Mouse (Mus musculus) ES-Bruce4 (cell line): ENCODE measurements around the gene Pygo2. TPM values are rescaled to one million over a fixed set of nuclear protein-coding genes. Genes with fewer than 3 reads are reported as not detected.

Experiments
- H3K27ac ChIP-seq: 2 replicates; pipeline ENCODE4 v1.5.1; 2012; ENCODE audit warnings: low read length, inconsistent platforms; ENCODE audit not compliant: insufficient read depth
- H3K27me3 ChIP-seq: 2 replicates; pipeline ENCODE4 v1.6.1; 2012; ENCODE audit warnings: mild to moderate bottlenecking, low read length, inconsistent platforms; ENCODE audit not compliant: control insufficient read depth, poor library complexity, insufficient read depth, severe bottlenecking
- H3K36me3 ChIP-seq: 2 replicates; pipeline ENCODE4 v1.6.1; 2012; ENCODE audit warnings: inconsistent platforms, mild to moderate bottlenecking, low read length, moderate library complexity; ENCODE audit not compliant: control insufficient read depth, poor library complexity, insufficient read depth, severe bottlenecking
- H3K4me1 ChIP-seq: one replicate; pipeline ENCODE4 v1.8.1; 2011; ENCODE audit warnings: low read length; ENCODE audit not compliant: control insufficient read depth, insufficient read depth
- H3K4me3 ChIP-seq: 2 replicates; pipeline ENCODE4 v1.5.1; 2011; ENCODE audit warnings: low read depth, mild to moderate bottlenecking, low read length
- H3K9ac ChIP-seq: 2 replicates; pipeline ENCODE4 v1.6.1; 2012; ENCODE audit warnings: low read depth, mild to moderate bottlenecking, inconsistent platforms; ENCODE audit not compliant: poor library complexity, severe bottlenecking
- H3K9me3 ChIP-seq: replicated peaks from 2 replicates; pipeline ENCODE4 v1.6.1; 2012; ENCODE audit warnings: mild to moderate bottlenecking, low read length, inconsistent platforms; ENCODE audit not compliant: control insufficient read depth, poor library complexity, insufficient read depth, severe bottlenecking
- CTCF ChIP-seq: IDR thresholded peaks from one replicate; pipeline ENCODE4 v1.8.1; 2011; ENCODE audit warnings: low read depth, low read length
- EP300 ChIP-seq: IDR thresholded peaks from 2 replicates; pipeline ENCODE4 v1.6.1; 2011; ENCODE audit warnings: low read depth, low read length; ENCODE audit not compliant: insufficient read depth
- POLR2A ChIP-seq: IDR thresholded peaks from one replicate; pipeline ENCODE4 v1.8.1; 2011; ENCODE audit warnings: low read length; ENCODE audit not compliant: insufficient read depth
- polyA plus RNA-seq: library from polyadenylated mRNA; stranded (reverse); fragments of >200 nt; gene quantifications from 2 replicates; pipeline ENCODE4 v1.2.4, GENCODE M21; 2011; ENCODE audit warnings: low read depth; ENCODE audit not compliant: missing spikeins, insufficient read depth, insufficient read length

The Pygo2 gene
- polyA plus RNA-seq, 1 experiment, result 41.7 TPM

DNA sequence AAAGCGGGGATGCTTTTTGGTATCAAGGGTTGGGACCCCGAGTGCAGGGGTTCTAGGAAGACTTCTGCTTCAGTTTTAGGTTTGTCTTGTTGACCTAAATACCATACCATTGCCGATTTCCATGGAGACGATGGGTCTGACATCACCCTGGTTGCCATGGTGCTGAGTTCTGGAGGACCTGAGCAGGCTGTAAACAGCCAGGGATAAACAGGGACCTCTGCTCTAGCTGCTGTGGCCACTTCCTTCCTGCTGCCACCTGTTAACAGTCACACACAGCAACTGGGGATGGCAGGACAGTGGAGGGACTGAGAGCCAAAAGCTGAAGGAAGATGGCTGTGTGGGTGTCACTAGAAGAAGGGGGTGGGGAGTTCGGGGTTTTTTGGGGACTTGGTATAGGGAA is 7.3 kb downstream of the Pygo2 start:
- peaks cover 10% of the 10 kb centered on the region for H3K36me3 ChIP-seq

DNA sequence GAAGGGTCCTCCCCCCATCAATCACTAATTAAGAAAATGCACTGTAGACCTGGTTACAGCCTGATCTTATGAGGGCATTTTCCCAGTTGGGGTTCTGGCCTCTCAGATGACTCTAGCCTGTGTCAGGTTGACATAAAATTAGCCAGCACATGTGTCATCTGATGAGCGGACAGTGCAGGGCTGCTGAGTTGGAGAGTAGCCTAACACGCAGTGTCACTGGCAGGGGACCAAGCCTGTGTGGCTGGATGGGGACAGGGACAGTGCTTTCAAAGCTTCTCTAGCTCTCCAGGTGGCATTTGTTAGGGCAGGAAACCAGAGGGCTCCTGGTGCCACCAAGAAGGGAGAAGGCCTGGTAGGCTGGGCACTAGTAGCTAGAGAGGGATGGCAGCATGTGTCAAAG is 10.7 kb downstream of the Pygo2 start:
- H3K9ac ChIP-seq, result no peak overlapping the region

More for the DNA sequence above, 7.3 kb downstream of the Pygo2 start:
- TF ChIP-seq CTCF (no peak), EP300 (no peak), POLR2A (no peak)
- H3K4me1 ChIP-seq, result peaks cover 5% of the 10 kb centered on the region
- H3K27me3 ChIP-seq, result no peaks in the 10 kb centered on the region
- H3K27ac ChIP-seq, result peak overlapping the region; percentile 86
- peak overlapping the region; percentile 68 for H3K9ac ChIP-seq
- H3K4me3 ChIP-seq, result peak overlapping the region; percentile 48
- H3K9me3 ChIP-seq, result no peaks in the 10 kb centered on the region

DNA sequence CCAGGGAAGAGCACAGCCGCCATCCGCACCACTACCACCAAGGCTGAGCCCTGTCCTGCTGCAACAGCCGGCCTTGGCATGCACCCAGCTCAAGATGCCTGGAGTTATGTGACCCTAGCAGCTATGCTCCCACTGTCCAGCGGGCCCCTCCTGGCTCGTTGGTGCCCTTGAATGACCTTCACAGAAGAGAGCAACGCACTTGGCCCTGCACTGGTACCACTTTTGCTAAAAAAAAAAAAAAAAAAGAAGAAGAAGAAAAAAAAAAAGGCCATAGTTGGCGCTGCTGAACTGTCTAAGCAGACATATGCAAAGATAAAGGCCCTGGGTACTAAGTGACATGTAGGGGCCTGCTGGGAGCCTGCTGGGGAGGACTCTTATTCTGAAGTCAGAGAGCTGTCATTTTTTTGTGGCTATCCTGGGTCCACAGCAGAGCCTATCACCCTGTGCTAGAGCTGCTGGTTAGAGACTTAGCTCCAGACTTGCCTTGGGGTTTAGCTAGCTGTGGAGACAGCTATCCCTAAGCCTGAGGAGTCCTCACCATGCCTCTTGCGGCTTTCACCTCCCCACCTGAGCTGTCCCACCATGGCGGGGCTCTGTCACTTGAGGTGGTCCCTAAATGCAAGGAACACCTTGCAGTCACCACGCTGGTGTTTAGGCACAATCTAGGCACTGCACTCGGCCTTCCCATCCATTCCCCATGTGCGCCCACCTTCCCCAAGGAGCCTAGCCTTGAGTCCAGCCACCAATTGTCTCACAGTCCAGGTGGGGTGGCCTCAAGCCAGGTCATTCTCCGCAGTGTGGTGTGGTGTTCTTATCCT is 18.9 kb downstream of the Pygo2 start:
- Histone ChIP-seq H3K4me3 (peak overlapping the region; percentile 35), H3K9ac (no peak overlapping the region), H3K9me3 (no peaks in the 10 kb centered on the region), H3K27me3 (no peaks in the 10 kb centered on the region), H3K4me1 (no peaks in the 10 kb centered on the region), H3K36me3 (no peaks in the 10 kb centered on the region), H3K27ac (no peak overlapping the region)
- TF ChIP-seq EP300 (no peak), CTCF (no peak), POLR2A (no peak)

More for the DNA sequence above, 10.7 kb downstream of the Pygo2 start:
- Histone ChIP-seq H3K27ac (no peak overlapping the region), H3K9me3 (no peaks in the 10 kb centered on the region), H3K27me3 (no peaks in the 10 kb centered on the region), H3K4me1 (peaks cover 5% of the 10 kb centered on the region), H3K4me3 (no peak overlapping the region), H3K36me3 (no peaks in the 10 kb centered on the region)
- TF ChIP-seq EP300 (no peak), POLR2A (no peak), CTCF (no peak)

DNA sequence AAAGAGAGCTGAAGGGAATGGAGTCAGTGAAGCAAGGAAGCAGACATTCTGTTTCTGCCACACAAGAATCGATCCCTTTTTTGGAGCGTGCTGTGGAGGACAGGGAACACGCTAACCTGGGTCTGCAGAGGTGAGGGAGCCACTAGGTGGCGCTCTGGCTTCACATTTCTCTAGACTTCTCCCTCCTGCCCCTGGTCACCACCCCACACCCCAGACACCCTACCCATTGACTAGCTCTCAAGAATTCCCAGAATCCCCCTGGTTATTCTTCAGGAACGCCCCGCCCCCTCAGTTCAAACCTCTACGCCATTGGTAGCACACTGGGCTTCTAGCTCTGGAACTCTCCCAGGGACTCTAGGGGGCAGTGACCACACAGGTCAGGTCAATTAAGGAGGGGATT is 19.5 kb downstream of the Pygo2 start:
- TF ChIP-seq CTCF (peak; percentile 92), POLR2A (no peak), EP300 (peak; percentile 30; the same call in 1 of the 2 replicates)
- Histone ChIP-seq H3K27ac (no peak overlapping the region), H3K4me3 (peak overlapping the region; percentile 35), H3K9ac (no peak overlapping the region), H3K36me3 (no peaks in the 10 kb centered on the region), H3K9me3 (no peaks in the 10 kb centered on the region), H3K4me1 (peaks cover 2% of the 10 kb centered on the region), H3K27me3 (no peaks in the 10 kb centered on the region)

DNA sequence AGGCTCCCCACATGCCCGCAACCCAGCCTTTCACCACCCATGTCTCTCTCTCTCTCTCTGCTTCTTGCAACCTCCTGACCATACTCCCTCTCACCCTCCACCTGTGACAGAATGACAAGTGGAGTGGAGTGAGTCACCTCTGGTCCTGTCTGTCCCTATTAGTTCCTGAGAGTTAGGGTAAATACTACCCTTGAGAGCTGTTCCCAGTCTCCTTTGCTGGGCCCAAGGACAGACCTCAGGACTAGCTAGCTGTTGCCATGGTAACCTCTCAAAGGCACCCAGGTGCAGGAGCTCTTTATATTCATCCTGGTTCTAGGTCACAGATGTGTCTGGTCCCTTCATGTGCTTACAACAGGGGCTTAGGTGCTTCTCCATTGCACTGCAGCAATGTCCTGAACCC is 21.9 kb downstream of the Pygo2 start:
- TF ChIP-seq EP300 (no peak), CTCF (no peak), POLR2A (no peak)
- Histone ChIP-seq H3K27me3 (no peaks in the 10 kb centered on the region), H3K27ac (no peak overlapping the region), H3K36me3 (no peaks in the 10 kb centered on the region), H3K9ac (no peak overlapping the region), H3K4me1 (peaks cover 5% of the 10 kb centered on the region), H3K4me3 (no peak overlapping the region), H3K9me3 (no peaks in the 10 kb centered on the region)
